Mouse (Mus musculus) bone marrow, adult 2 months (tissue): ENCODE data around the gene Gab1. TPM values are rescaled to one million over a fixed set of nuclear protein-coding genes. Genes with fewer than 3 reads are reported as not detected.

Source experiments
- H3K27ac ChIP-seq: fragments of 200-500 bp; 2 replicates; pipeline ENCODE4 v1.5.1; 2012; ENCODE audit warnings: low read depth, mild to moderate bottlenecking, control low read depth, inconsistent platforms, low read length; ENCODE audit not compliant: control insufficient read depth, poor library complexity, insufficient read depth
- H3K4me1 ChIP-seq: fragments of 200-500 bp; 2 replicates; pipeline ENCODE4 v1.6.1; 2011; ENCODE audit warnings: low read length; ENCODE audit not compliant: control insufficient read depth, insufficient read depth
- H3K4me3 ChIP-seq: fragments of 200-500 bp; replicated peaks from 2 replicates; pipeline ENCODE3; 2011; ENCODE audit warnings: mild to moderate bottlenecking, low read depth, low read length, control low read depth; ENCODE audit not compliant: control insufficient read depth
- CTCF ChIP-seq: fragments of 200-500 bp; IDR thresholded peaks from 2 replicates; pipeline ENCODE4 v1.5.1; 2011; ENCODE audit warnings: low read length, control low read depth; ENCODE audit not compliant: control insufficient read depth, insufficient read depth
- POLR2A ChIP-seq: fragments of 200-500 bp; IDR thresholded peaks from 2 replicates; pipeline ENCODE4 v1.6.1; 2011; ENCODE audit warnings: low read depth, mild to moderate bottlenecking, control low read depth, low read length, borderline replicate concordance; ENCODE audit not compliant: control insufficient read depth
- WGBS: fragments of 180-500 bp; shearing (Covaris S2); methylation state at CpG from one replicate; pipeline ENCODE4 v1.1.7; 2018; 5-methylcytosine and 5-hydroxymethylcytosine counted together
- polyA plus RNA-seq: library from polyadenylated mRNA; stranded (reverse); fragments of >200 nt; gene quantifications from 2 replicates; pipeline ENCODE4 v1.2.4, GENCODE M21; 2011; ENCODE audit warnings: low replicate concordance; ENCODE audit not compliant: missing spikeins, insufficient read depth, insufficient read length

The Gab1 gene
- polyA plus RNA-seq, 1 experiment = 13.6 TPM

DNA sequence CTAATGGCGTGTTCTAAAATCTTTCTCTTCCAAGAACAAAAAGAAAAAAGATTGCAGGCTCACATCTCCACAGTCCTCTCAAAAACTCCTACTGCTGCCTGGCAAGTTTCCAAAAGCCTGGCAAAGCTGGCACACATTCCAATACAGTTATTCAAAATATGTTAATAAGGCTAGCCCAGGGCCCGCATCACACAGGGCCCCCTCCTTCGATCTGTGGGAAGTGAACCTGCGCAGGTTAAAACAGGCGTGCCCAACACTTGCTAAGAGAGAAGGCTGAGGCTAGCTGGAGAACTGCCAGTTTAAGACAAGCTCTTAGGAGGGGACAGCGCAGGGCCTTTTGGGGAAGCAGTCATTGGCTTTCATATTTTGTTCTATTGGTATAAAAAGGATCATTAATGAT, 23.7 kb downstream of the Gab1 start:
- no peaks in the 10 kb centered on the region for H3K4me1 ChIP-seq
- WGBS = 61% methylated on average over 6 of the region's 6 CpGs

DNA sequence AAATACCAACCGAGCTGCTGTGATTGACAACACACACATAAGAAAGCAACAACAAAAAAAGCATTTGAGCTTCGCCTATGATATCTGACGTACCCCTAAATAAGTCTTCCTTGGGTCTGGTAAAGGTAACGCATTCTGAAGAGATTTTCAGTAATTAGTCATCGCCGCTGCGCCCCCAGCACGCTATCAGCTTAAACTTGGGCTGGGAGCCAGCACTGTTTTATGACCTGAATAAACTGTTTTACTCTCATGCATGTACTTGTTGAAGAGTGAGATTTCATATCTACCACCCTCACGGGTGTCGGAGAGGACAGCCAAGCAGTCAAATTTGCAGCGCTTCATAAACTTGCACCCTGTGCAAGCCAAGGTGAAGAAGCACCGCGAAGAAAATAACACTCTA, 26.7 kb downstream of the Gab1 start:
- Histone ChIP-seq H3K4me3 (no peak overlapping the region), H3K4me1 (no peaks in the 10 kb centered on the region), H3K27ac (no peak overlapping the region)
- TF ChIP-seq POLR2A (no peak), CTCF (no peak)
- 73% methylated on average over 13 of the region's 13 CpGs for WGBS

More for the DNA sequence above, 23.7 kb downstream of the Gab1 start:
- Histone ChIP-seq H3K4me3 (no peak overlapping the region), H3K27ac (no peak overlapping the region)
- no peak for TF ChIP-seq POLR2A
- no peak for TF ChIP-seq CTCF

DNA sequence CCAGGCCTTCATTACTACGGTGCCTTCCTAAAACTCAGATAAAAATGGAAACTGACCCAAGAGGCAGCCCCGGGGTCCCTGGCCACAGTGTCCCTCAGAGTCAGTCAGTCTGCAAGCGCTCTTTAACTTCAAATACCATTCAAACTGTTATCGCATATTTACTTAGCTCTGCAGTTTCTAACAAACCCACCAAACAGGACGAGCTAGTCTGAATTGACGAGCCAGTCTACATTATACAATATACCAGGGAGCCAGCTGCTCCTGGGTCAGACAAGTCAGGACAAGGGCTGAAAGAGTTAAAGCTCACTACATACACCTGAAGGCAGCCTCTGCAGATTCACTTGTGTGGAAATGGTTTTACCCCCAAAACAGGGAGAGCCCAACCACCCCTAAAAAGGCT, 27.1 kb downstream of the Gab1 start:
- no peak overlapping the region for H3K4me3 ChIP-seq
- 85% methylated on average over 6 of the region's 6 CpGs for WGBS

GRCm38 (mm10) chr8:80852412-80853165, 27.7 kb downstream of the Gab1 start:
- H3K4me1 ChIP-seq = no peaks in the 10 kb centered on the region
- WGBS = 76% methylated on average over 9 of the region's 9 CpGs
- no peak overlapping the region for H3K27ac ChIP-seq
- no peak for TF ChIP-seq POLR2A
- TF ChIP-seq CTCF = no peak
- no peak overlapping the region for H3K4me3 ChIP-seq

More for the DNA sequence above, 27.1 kb downstream of the Gab1 start:
- no peak overlapping the region for H3K27ac ChIP-seq
- TF ChIP-seq POLR2A (no peak), CTCF (no peak)
- no peaks in the 10 kb centered on the region for H3K4me1 ChIP-seq

GRCm38 (mm10) chr8:80851648-80852047, 28.7 kb downstream of the Gab1 start:
- no peak overlapping the region for H3K27ac ChIP-seq
- H3K4me1 ChIP-seq = no peaks in the 10 kb centered on the region
- no peak overlapping the region for H3K4me3 ChIP-seq
- TF ChIP-seq POLR2A = no peak
- TF ChIP-seq CTCF = no peak
- 47% methylated on average over 6 of the region's 6 CpGs for WGBS

DNA sequence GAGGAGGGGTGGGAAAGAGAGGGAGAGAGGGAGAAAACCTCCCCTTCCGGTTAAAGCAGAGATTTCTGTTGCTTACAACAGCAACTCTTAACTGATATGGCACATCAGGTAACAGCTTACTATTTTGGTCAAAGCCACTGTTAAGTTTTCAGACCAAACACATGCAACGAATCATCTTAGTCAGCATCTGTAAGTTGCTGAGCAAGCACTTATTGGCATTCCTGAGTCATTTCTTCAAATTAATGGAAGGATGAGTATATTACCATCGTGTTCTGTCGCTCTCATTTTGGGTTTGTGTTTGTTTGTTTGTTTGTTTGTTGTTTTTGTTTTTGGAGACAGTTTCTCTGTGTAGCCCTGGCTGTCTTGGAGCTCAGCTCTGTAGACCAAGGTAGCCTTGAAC, 30.3 kb downstream of the Gab1 start:
- whole genome bisulfite sequencing = 89% methylated on average over 4 of the region's 4 CpGs
- Histone ChIP-seq H3K27ac (no peak overlapping the region), H3K4me1 (no peaks in the 10 kb centered on the region), H3K4me3 (no peak overlapping the region)
- TF ChIP-seq POLR2A = no peak
- TF ChIP-seq CTCF = no peak

DNA sequence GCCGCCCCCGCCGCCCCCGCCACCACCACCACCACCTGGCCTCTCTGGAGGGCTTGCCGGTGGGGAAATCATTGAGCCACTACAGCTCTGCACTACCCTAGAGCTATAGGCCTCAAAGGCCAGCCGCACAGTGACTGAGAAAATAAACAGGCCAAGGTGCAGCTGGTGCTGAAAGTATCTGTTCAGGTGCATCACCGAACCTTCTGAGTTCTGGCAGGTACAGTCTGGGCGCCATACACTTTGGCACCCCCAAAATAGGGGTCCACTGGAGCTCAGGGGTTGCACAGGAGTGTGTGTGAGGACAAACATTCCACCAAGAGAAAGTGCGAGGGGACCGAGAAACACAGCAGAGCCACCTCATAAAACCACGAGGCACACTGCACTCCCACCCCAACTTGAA, 31.7 kb downstream of the Gab1 start:
- no peak overlapping the region for H3K4me3 ChIP-seq
- H3K4me1 ChIP-seq = no peaks in the 10 kb centered on the region
- no peak for TF ChIP-seq CTCF
- TF ChIP-seq POLR2A = no peak
- 79% methylated on average over 11 of the region's 11 CpGs for WGBS
- H3K27ac ChIP-seq = no peak overlapping the region

GRCm38 (mm10) chr8:80847912-80848311, 32.4 kb downstream of the Gab1 start:
- Histone ChIP-seq H3K4me3 (no peak overlapping the region), H3K4me1 (no peaks in the 10 kb centered on the region), H3K27ac (no peak overlapping the region)
- WGBS = 58% methylated on average over 9 of the region's 9 CpGs
- TF ChIP-seq POLR2A (no peak), CTCF (no peak)
